Mouse (Mus musculus) neutrophil, adult 5-6 weeks (primary cell): ENCODE results near the gene Gm36210. TPM values are rescaled to one million over a fixed set of nuclear protein-coding genes. Genes with fewer than 3 reads are reported as not detected.

Experiments
- ATAC-seq: fragments of 151-379, 151-347 bp; 2 replicates; pipeline ENCODE4 v1.8.0; 2017; ENCODE audit warnings: mild to moderate bottlenecking, moderate TSS enrichment; ENCODE audit not compliant: insufficient number of reproducible peaks, poor library complexity, low FRiP score, severe bottlenecking; ENCODE audit errors: extremely low read depth
- total RNA-seq: library from RNA; stranded (forward); fragments of 200-1000 nt; gene quantifications from 2 replicates; pipeline ENCODE4 v1.2.3, GENCODE M21; 2017

Gene Gm36210
- total RNA-seq = not detected in 2 replicates

DNA sequence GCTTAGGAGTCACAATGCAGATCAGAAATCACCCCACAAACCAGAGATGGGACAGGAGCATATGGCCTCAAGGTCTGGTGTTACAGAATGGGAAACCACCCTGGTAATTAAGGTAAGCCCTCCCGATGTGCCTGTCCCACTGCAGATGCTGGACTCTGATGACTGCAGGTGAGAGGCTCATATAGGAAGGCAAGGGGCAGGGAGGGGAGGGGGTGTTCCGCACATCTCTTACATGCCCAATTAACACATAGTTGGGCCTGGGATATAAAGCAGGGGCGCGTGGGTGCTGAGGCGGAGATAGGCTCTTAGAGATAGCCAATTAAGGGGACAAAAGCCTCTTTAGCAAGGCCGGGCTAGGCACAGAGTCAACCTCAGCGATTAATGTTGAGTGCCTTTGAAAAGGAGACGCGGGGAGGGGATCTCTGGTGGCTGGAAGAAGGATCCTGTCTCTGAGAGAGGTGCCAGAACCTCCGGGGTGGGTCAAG is at the start of gene Gm36210:
Gm36210 (minus strand) TSS at position 51 of the 485 bp plus-strand sequence.
- no peak for ATAC-seq

DNA sequence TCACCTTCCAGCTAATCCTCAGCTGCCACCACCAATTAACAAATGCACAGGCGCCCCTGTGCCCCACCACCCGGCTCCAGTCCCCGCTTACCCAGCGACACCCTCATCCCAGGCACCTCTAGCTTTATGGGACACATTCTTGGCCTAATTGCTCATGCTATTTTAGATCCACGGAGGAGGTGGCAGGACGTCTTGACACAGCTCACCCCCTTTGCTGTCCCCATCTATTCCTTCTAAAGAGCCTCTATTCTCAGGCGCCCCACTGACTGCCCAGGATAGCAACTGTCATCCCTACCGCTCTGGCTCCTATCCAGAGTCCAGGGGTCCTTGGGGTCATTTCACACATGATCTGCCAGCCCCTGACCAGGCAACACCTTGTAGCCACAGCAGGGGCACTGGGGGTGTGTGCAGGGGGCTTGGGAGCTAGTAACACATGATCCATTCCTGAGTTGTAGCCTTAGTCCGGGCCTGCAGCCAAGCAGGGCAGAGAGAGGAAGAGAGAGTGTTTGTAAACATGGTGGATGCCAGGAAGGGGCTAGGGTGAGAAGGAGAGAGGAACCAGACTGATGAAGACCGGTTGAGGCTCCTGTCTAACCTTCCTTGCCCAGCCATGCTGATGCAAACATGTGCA is 47.6 kb upstream of the Gm36210 start:
- no peak for ATAC-seq

DNA sequence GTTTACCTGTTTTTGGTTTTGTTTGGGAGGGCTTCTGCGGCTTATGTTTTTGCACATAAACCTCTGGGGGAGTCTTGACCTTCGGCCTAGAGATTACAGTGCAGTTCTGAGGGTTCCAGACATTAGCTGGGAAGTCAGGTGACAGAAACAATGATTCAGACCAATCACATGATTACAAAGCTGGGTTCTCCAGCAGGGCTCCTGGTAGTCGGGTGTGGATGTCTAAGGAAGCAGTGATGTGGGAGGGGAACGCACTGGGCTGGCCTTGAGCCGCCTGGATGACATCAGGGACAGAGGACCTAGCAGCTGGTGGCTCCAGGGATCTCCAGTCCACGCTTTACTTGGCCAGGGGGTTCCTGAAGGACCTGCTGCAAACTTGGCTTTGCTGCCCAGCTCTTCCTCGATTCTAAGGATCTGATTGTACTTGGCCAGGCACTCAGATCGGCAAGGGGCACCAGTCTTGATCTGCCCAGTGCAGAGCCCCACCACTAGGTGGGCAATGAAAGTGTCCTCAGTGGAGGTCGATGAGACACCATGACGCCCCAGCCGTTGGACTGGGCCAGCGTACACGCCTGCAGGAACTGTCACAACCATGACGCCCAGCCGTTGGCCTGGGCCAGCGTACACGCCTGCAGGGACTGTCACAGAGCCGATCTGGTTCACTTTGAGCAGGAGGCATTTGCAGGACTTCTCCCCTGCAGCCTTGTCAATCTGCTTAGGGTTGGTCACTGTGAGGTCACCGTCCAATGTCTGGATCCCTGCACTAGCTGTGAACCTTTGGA is 44.4 kb upstream of the Gm36210 start:
- ATAC-seq = no peak

DNA sequence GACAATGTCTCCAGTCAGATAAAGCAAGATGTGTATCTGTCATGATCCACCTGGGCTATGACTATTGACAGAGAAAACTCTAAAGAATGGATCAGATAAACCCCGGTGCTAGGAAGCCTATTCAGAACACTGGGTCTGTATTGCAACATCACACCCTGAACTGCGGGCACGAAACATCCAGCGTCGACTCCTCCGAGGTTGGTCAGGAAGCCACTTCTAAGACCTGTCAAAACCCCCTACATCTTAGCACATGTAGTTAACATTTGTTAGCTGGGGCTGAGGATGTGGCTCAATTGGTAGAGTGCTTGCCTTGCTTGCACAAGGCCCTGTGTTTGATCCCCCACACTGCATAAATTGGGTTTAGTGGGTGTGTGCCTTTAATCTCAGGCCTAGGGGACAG is 42.1 kb upstream of the Gm36210 start:
- peak; percentile 27; the same call in 1 of the 2 replicates for ATAC-seq

DNA sequence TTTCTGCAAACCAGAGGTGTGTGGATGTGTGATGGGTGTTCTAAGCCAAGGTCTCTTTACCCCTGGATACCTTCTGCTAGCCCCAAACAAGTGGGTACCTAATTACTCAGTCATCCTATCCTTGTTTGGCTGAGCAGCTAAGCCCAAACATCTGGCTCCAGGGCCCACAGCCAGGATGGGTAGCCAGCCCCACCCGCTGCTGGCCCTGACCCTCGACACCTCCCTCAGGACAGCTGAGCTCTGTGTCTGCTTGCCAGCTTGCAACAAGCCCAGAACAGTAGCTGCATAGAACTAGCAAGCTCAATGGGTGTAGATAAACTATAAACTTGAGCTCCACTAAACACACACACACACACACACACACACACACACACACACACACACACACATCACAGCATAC is 41.5 kb upstream of the Gm36210 start:
- no peak for ATAC-seq

DNA sequence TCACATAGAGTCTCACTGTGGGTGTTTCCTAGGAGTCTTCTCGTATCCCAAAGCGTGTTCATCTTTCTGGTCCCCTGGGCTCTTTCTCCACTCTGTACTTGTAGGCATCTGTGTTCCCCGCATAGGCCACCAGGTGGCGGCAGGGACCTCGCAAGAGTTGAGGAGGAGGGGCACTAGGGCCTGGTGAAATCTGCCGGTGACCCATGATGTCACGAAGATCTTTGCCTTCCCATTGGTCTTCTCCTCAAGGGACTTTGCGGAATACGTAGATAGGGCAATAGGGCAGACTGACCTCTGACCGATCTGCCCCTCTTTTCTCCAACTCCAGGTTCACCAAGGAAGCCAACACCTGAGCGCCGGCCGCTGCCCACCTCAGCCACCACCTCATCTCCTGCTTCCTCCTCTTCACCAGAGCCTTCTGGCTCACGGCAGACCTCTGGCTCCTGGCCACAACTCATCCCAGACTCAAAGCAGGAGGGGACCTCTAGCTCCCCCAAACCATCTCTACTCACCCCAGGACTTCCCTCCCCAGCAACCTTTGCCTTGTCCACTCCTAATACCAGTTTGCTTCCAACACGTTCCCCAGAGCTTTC is 37.0 kb upstream of the Gm36210 start:
- ATAC-seq = peak; percentile 92

DNA sequence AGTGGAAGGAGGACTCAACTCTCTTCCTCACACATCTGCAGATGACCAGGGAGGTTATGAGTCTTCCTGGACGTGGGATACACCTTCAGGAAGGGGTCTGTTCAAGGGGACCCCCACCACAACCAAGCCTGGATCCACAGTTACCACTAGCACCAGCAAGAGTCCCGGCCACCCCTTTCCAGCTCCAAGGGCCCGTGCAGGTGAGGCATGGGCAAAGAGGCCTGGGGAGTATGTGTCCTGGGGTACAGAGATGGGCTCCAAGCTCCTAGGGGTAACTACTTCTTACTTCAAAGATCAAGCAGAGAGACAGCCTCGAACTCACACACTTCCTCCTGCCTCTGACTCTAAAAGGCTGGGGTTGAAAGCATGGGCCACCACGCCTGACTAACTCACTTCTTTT is 36.4 kb upstream of the Gm36210 start:
- ATAC-seq = no peak

DNA sequence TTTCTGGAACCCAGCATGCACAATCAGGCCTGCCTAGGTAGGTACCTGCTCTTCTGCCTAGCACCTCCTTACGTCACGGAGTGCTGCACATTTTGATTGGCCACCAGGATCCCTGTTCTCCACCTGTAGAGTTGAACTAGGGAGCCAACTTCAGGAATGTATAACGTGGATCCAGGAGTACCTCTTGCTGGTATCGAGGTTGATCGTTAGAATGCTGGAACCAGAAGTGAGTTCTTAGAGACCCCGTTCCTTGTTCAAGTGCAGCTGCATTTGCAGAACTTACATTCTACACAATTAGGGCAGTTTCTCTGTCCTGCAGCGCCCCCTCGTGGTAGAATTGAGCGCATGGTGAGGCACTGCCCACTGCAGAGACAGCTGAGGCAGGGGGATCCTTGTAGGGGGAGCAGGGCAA is 33.8 kb upstream of the Gm36210 start:
- peak; percentile 47 for ATAC-seq

DNA sequence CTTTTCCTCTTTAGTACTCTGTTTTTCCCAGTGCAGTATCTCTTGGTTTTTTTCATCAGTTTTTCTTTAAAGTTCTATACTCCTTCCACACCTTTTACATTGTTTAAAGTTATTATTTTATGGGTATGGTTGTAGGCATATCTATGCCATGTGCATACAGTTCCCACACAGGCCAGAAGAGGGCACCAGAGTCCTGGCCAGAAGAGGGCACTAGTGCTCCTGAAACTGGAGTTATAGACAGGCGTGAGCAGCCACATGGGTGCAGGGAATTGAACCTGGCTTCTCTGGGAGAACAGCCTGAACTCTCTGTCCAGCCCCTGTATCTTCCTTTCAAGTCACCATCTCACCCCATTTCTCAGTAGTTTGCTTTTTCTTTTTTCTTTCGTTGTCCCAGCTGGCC is 32.1 kb upstream of the Gm36210 start:
- ATAC-seq = peak; percentile 49

DNA sequence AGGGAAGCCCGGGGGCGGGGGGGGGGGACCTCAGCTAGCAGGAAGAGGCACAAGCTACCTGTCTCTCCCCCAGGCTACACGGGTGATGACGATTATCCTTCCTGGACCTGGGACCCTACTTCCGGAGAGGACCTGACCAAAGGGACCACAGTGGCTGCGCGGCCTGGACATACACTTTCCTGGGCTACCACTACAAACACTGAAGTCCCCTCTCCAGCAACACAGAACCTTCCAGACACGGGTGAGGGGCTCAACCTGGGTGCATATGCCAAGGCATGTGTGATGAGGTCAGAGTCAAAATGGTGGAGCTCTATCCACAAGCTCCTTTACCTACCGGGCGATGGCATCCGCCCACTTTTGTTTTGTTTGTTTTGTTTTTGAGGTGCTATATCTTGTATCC is 31.1 kb upstream of the Gm36210 start:
- no peak for ATAC-seq

DNA sequence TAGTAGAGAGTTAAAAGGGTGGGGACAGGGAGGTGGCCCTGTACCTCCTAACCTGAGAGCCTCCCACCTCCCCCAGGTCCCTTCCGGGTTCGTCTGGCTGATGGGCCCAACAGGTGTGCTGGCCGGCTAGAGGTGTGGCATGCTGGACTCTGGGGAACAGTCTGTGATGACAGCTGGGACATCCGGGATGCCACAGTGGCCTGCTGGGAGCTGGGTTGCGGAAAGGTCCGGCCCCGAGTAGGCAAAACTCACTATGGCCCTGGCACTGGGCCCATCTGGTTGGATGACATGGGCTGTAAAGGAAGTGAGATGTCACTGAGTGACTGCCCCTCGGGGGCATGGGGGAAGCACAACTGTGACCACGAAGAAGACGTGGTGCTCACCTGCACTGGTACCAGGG is 30.5 kb upstream of the Gm36210 start:
- no peak for ATAC-seq

DNA sequence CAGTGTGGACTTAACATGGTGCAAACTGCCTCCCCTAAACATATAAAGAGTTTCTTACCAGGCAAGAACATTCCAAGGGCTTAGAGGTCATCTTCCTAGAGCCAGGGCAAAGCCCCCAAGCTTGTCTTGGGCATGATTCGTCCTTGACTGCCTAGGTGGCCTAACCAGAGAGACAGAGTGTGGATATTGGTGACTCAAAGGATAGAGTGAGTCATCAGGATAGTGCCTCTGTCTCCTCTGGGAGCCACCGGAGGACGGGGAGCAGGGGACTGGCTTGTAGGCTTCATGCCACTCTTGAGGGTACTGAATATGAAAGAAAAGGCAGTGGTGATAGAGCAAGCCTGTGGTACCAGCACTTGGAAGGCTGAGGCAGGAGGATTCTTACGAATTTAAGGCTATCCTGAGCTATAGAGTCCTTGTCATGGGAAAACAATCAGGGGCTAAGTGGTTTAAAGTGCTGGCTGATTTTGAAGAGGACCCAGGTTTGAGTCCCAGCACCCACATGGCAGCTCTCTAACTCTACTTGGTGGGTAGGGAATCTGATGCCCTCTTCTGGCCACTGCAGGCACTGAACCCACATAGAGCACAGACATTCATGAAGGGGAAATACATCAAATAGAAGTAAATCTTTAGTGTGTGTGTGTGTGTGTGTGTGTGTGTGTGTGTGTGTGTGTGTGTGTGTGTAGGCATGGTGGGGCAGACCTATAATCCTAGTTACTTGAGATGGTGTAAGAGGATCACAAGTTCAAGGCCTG is 28.0 kb upstream of the Gm36210 start:
- no peak for ATAC-seq

DNA sequence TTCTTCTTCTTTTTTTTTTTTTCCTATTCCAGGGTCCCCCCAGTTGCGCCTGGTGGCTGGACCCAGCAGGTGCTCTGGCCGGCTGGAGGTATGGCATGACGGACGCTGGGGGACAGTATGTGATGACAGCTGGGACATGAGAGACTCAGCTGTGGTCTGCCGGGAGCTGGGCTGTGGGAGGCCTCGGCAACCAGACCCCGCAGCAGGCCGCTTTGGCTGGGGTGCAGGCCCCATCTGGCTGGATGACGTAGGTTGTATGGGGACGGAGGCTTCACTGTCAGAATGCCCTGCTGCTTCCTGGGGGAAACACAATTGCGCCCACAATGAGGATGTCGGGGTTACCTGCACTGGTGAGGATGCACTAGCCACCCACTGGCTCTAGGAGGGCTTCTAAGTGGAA is 26.8 kb upstream of the Gm36210 start:
- ATAC-seq = no peak

DNA sequence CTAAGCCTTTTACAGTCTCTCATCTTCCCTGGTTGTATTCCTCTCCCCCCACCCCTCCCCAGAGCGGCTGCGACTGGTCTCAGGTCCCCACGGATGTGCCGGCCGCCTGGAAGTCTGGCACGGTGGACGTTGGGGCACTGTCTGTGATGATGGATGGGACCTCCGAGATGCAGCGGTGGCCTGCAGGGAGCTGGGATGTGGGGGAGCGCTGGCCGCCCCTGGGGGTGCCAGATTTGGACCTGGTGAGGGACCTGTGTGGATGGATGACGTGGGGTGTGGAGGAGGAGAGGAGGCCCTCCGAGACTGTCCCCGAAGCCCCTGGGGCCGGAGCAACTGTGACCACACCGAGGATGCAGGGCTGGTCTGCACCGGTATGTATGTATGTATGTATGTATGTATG is 22.0 kb upstream of the Gm36210 start:
- ATAC-seq = no peak

DNA sequence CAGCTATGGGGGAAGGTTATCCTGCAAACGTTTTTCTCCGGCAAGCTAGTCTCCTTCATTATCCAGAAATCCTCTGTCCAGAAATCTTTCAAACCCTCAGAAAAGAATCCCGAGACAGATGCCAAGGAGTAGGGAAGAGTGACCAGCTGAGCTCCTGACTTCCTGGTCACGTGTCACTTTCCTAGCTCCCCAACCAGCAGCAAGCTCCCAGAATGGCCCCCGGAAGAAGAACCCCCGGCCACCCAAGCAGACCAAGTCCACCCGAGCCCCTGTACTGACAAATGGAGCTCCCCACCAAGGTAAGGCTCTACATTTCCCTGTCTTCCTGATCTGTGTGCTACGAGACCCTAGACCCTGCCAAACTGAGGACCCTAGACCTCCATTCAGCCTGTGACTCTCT is 21.4 kb upstream of the Gm36210 start:
- no peak for ATAC-seq

DNA sequence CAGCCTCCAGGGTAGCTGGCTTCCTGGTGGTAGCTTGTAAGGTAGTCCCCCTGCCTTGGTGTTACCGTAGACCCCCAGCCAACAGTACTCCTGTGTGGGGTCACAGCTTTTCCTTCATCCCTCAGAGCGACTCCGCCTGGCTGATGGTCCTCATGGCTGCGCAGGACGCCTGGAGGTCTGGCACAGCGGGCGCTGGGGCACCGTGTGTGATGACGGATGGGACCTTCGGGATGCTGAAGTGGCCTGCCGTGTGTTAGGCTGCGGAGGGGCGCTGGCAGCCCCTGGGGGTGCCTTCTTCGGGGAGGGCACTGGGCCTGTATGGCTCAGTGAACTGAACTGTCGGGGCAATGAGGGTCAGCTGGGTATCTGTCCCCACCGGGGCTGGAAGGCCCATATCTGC is 20.5 kb upstream of the Gm36210 start:
- no peak for ATAC-seq

DNA sequence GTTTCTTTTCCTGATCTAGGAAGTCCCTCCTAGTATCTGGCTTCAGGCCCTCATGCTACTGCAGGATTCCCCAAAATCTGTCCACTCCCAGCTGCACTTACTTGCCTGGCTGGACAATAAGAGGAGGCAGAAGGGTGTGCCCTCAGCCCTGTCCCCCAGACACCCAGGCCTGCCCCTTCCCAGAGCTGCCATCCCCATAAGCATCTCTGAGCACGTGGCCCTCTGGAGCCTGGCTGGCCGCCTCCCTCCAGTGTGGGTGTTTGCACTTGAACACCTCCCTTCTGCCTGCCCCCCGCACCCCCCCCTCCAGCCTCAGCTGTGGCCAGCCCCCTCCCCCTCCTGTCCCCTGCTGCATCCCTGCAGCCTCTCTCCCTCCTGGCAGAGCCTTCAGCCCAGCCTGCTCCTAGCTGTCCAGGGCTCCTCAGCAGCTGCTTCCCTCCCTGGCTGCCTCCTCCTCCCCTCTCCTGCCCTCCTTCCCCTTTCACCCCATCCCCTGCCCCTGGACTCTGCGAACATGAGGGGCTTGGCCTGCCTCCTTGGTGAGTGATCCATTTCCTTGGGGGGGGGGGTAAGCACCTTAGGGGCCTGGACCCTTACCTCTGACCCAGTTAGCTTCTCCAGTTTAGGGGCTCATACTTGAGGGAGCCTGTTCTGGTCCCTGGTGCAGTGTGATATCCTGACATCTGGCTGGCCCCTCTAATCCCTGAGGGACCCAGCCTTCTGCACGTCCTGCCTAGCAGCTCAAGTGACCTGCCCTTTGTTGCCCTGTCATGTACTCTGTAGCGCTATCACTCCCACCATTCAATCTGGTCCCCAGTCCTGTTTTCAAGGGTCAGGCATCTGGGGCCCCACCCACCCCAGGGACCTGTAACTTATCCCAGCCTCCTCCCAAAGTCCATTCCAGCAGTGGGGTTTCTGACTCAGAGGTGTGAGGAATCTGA is 19.4 kb upstream of the Gm36210 start, which contains the start of gene Ssc5d:
Ssc5d (plus strand) TSS at position 345 of the 941 bp plus-strand sequence.
- no peak for ATAC-seq

DNA sequence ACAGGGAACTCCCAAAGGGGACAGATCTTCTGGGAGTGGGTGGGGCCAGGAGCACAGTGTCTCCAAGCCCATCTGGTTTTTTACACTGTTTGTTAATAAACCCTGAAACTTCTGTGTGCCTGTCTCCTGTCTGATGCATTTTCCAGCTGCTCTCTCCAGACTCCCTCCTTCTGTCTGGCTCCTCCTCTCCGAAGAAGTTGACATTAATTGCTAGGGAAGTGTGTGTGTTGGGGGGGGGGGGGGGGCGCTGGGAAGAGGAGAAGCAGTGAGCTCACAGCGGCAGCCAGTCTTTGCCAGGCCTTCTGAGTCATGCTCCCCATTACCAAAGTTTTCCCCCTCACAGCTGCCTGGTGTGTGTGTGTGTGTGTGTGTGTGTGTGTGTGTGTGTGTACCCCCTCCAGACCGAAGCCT is 18.6 kb upstream of the Gm36210 start:
- no peak for ATAC-seq
